Mouse (Mus musculus) liver, adult 2 months (tissue): ENCODE results near the gene Wfdc11. TPM values are rescaled to one million over a fixed set of nuclear protein-coding genes. Genes with fewer than 3 reads are reported as not detected.

Experiments used
- DNase-seq: peaks from one replicate; pipeline ENCODE4 v3.0.0-alpha.2; 2011; ENCODE audit warnings: low read depth, low spot score; ENCODE audit errors: extremely low read depth
- H3K27ac ChIP-seq: fragments of 200-500 bp; replicated peaks from 2 replicates; pipeline ENCODE4 v1.5.1; 2012; ENCODE audit warnings: low read depth, mild to moderate bottlenecking, control low read depth, inconsistent platforms, low read length; ENCODE audit not compliant: insufficient read depth
- H3K27me3 ChIP-seq: fragments of 200-500 bp; 2 replicates; pipeline ENCODE4 v1.6.1; 2012; ENCODE audit warnings: mild to moderate bottlenecking, moderate library complexity, low read length, inconsistent platforms; ENCODE audit not compliant: control insufficient read depth, insufficient read depth
- H3K36me3 ChIP-seq: fragments of 200-500 bp; 2 replicates; pipeline ENCODE4 v1.6.1; 2012; ENCODE audit warnings: low read length, inconsistent platforms; ENCODE audit not compliant: control insufficient read depth, insufficient read depth
- H3K4me1 ChIP-seq: fragments of 200-500 bp; 2 replicates; pipeline ENCODE4 v1.6.1; 2011; ENCODE audit warnings: low read length; ENCODE audit not compliant: control insufficient read depth, insufficient read depth
- H3K4me3 ChIP-seq: fragments of 200-500 bp; 2 replicates; pipeline ENCODE4 v1.5.1; 2011; ENCODE audit warnings: low read depth, mild to moderate bottlenecking, control low read depth, low read length, moderate library complexity; ENCODE audit not compliant: insufficient read depth
- H3K79me2 ChIP-seq: fragments of 200-500 bp; 2 replicates; pipeline ENCODE4 v1.6.1; 2012; ENCODE audit warnings: inconsistent platforms, mild to moderate bottlenecking, low read length, moderate library complexity; ENCODE audit not compliant: control insufficient read depth, insufficient read depth
- H3K9ac ChIP-seq: fragments of 200-500 bp; 2 replicates; pipeline ENCODE4 v1.6.1; 2012; ENCODE audit warnings: low read depth, mild to moderate bottlenecking, control low read depth, inconsistent platforms, low read length
- CTCF ChIP-seq: fragments of 200-500 bp; IDR thresholded peaks from 2 replicates; pipeline ENCODE4 v1.5.1; 2011; ENCODE audit warnings: low read depth, low read length, control low read depth
- POLR2A ChIP-seq: fragments of 200-500 bp; IDR thresholded peaks from 2 replicates; pipeline ENCODE4 v1.6.1; 2011; ENCODE audit warnings: low read length, control low read depth; ENCODE audit not compliant: insufficient read depth; ENCODE audit errors: extremely low read depth
- WGBS: fragments of 180-500 bp; shearing (Covaris S2); methylation state at CpG from one replicate; pipeline ENCODE4 v1.1.7; 2018; 5-methylcytosine and 5-hydroxymethylcytosine counted together
- polyA plus RNA-seq: library from polyadenylated mRNA; depleted of rRNA; stranded (reverse); fragments of >200 nt; gene quantifications from 2 replicates; pipeline ENCODE4 v1.2.3, GENCODE M21; 2012
- total RNA-seq: library from RNA; depleted of rRNA; stranded (reverse); fragments of >200 nt; gene quantifications from 2 replicates; pipeline ENCODE4 v1.2.3, GENCODE M21; 2014

Wfdc11 gene
- total and polyA plus RNA-seq, 2 experiments, result not detected

DNA sequence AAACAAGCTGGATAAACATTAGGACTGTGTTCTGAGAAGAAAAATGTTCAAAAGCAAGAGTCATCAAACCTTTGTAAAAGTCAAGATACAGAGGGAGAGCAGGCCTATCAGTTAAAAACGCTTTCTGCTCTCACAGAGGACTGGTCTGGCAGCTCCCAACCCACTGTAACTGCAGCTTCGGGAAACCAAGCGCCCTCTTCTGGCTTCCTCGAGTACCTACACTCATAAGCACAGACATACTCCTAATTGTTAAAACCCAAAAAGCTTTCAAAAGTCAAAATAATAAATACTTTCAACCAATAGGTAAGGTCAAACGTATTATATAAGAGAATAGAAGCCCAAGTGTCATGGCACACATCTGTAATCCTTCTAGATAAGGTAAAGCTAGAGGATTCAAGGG lies 30.3 kb upstream of the Wfdc11 start:
- DNase-seq, result no peak
- no peak overlapping the region for H3K9ac ChIP-seq
- H3K27ac ChIP-seq, result no peak overlapping the region
- H3K27me3 ChIP-seq, result no peaks in the 10 kb centered on the region
- H3K79me2 ChIP-seq, result no peaks in the 10 kb centered on the region
- WGBS, result 86% methylated on average over 5 of the region's 5 CpGs
- no peak overlapping the region for H3K4me3 ChIP-seq
- no peaks in the 10 kb centered on the region for H3K36me3 ChIP-seq
- TF ChIP-seq CTCF (no peak), POLR2A (no peak)
- no peaks in the 10 kb centered on the region for H3K4me1 ChIP-seq

- Histone ChIP-seq H3K4me3 (no peak overlapping the region), H3K27me3 (no peaks in the 10 kb centered on the region), H3K27ac (no peak overlapping the region), H3K9ac (no peak overlapping the region), H3K79me2 (no peaks in the 10 kb centered on the region), H3K4me1 (no peaks in the 10 kb centered on the region), H3K36me3 (no peaks in the 10 kb centered on the region)
- DNase-seq, result no peak
- no peak for TF ChIP-seq CTCF
- no peak for TF ChIP-seq POLR2A
- WGBS, result 85% methylated on average over 5 of the region's 5 CpGs
Observed at GRCm38 (mm10) chr2:164701761-164702160, 27.9 kb upstream of the Wfdc11 start.

GRCm38 (mm10) chr2:164700959-164701358 lies 27.1 kb upstream of the Wfdc11 start:
- TF ChIP-seq POLR2A (no peak), CTCF (no peak)

GRCm38 (mm10) chr2:164698201-164698600 lies 24.3 kb upstream of the Wfdc11 start, which contains the start of gene Spint4:
Spint4 (plus strand) TSS chr2:164698501.
- Histone ChIP-seq H3K79me2 (no peaks in the 10 kb centered on the region), H3K9ac (no peak within 1 kb of the TSS), H3K27me3 (no peaks in the 10 kb centered on the region; the same call in 1 of the 2 replicates), H3K36me3 (no peaks in the 10 kb centered on the region), H3K4me1 (no peaks in the 10 kb centered on the region), H3K4me3 (no peak within 1 kb of the TSS), H3K27ac (no peak within 1 kb of the TSS)
- TF ChIP-seq CTCF (no peak), POLR2A (no peak)
- 81% methylated on average over 4 of the region's 4 CpGs for WGBS
- no peak for DNase-seq

More at GRCm38 (mm10) chr2:164700959-164701358, 27.1 kb upstream of the Wfdc11 start:
- Histone ChIP-seq H3K27me3 (no peaks in the 10 kb centered on the region), H3K27ac (no peak overlapping the region), H3K79me2 (no peaks in the 10 kb centered on the region), H3K4me3 (no peak overlapping the region), H3K9ac (no peak overlapping the region), H3K4me1 (no peaks in the 10 kb centered on the region), H3K36me3 (no peaks in the 10 kb centered on the region)
- no peak for DNase-seq
- 72% methylated on average over 5 of the region's 5 CpGs for WGBS

GRCm38 (mm10) chr2:164684807-164685206 lies 10.9 kb upstream of the Wfdc11 start, which contains the start of gene Wfdc13:
Wfdc13 (plus strand) TSS chr2:164685107.
- no peak for DNase-seq
- WGBS, result 60% methylated on average over 3 of the region's 3 CpGs
- Histone ChIP-seq H3K4me3 (no peak within 1 kb of the TSS), H3K36me3 (no peaks in the 10 kb centered on the region), H3K27me3 (peaks cover 2% of the 10 kb centered on the region; the same call in 1 of the 2 replicates), H3K79me2 (no peaks in the 10 kb centered on the region), H3K9ac (no peak within 1 kb of the TSS), H3K4me1 (no peaks in the 10 kb centered on the region), H3K27ac (no peak within 1 kb of the TSS)
- TF ChIP-seq CTCF, result no peak
- no peak for TF ChIP-seq POLR2A

DNA sequence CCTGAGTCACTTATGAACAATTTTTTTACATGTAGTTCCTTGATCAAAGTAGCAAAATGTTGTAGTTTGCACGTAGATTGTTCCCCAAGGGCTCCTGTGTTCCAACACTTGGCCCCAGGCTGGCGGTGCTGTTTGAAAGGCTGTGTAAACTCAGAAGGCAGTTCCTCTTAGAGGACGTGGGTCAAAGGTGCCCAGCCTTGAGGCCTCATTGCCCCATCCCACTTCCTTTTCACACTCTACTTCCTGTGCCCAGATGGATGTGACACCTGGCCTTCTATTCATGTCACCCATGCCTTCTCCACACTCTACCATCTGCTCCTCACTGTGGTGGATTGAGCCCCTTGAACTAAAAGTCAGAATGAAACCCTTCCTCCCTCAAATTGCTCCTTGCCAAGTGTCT lies 6.0 kb upstream of the Wfdc11 start:
- H3K27me3 ChIP-seq, result no peaks in the 10 kb centered on the region
- no peak overlapping the region for H3K9ac ChIP-seq
- no peaks in the 10 kb centered on the region for H3K36me3 ChIP-seq
- no peak for DNase-seq
- H3K4me1 ChIP-seq, result 0 out of 2 replicates have a peak, but pooled peaks cover 3% of the 10 kb centered on the region
- no peaks in the 10 kb centered on the region for H3K79me2 ChIP-seq
- 60% methylated on average over 3 of the region's 3 CpGs for WGBS
- no peak for TF ChIP-seq CTCF
- TF ChIP-seq POLR2A, result no peak
- no peak overlapping the region for H3K4me3 ChIP-seq
- no peak overlapping the region for H3K27ac ChIP-seq
